Mouse (Mus musculus) lung, embryonic 14.5 days (tissue): ENCODE results near the gene 1810037I17Rik. TPM values are rescaled to one million over a fixed set of nuclear protein-coding genes. Genes with fewer than 3 reads are reported as not detected.

Experiments used
- ATAC-seq: fragments of 200-750 bp; cut with Nextera tagmentation; 2 replicates; pipeline ENCODE4 v1.8.0; 2017; ENCODE audit warnings: mild to moderate bottlenecking, moderate TSS enrichment, moderate library complexity; ENCODE audit not compliant: insufficient read depth
- DNase-seq: peaks from one replicate; pipeline ENCODE4 v3.0.0-alpha.2; 2015
- H3K27ac ChIP-seq: fragments of 300-500 bp; sonication (generic); 2 replicates; pipeline ENCODE4 v1.5.1; 2014; ENCODE audit warnings: low read depth, mild to moderate bottlenecking, moderate library complexity
- H3K27me3 ChIP-seq: fragments of 300-500 bp; sonication (generic); 2 replicates; pipeline ENCODE4 v1.6.1; 2014; ENCODE audit warnings: low read length, control low read depth; ENCODE audit not compliant: insufficient read depth
- H3K36me3 ChIP-seq: fragments of 300-500 bp; sonication (generic); 2 replicates; pipeline ENCODE4 v1.6.1; 2014; ENCODE audit warnings: control low read depth; ENCODE audit not compliant: insufficient read depth
- H3K4me1 ChIP-seq: fragments of 300-500 bp; sonication (generic); 2 replicates; pipeline ENCODE4 v1.6.1; 2014; ENCODE audit warnings: antibody characterized with exemption, control low read depth; ENCODE audit not compliant: insufficient read depth
- H3K4me2 ChIP-seq: fragments of 300-500 bp; sonication (generic); 2 replicates; pipeline ENCODE4 v1.6.1; 2014; ENCODE audit warnings: mild to moderate bottlenecking
- H3K4me3 ChIP-seq: fragments of 300-500 bp; sonication (generic); 2 replicates; pipeline ENCODE4 v1.5.1; 2014; ENCODE audit warnings: low read depth, low read length
- H3K9ac ChIP-seq: fragments of 300-500 bp; sonication (generic); 2 replicates; pipeline ENCODE4 v1.6.1; 2014
- H3K9me3 ChIP-seq: fragments of 300-500 bp; sonication (generic); 2 replicates; pipeline ENCODE4 v1.6.1; 2016; ENCODE audit warnings: low read depth, low read length, control low read depth
- CTCF ChIP-seq: IDR thresholded peaks from 2 replicates; pipeline ENCODE4 v1.5.1; 2016; ENCODE audit warnings: antibody characterized with exemption, low read depth
- WGBS: fragments of 180-500 bp; shearing (Covaris S2); extraction: QIAGEN DNeasy Blood & Tissue Kit; methylation state at CpG from one replicate; pipeline ENCODE4 v1.1.7; 2014; 5-methylcytosine and 5-hydroxymethylcytosine counted together
- polyA plus RNA-seq: library from polyadenylated mRNA; unstranded; fragments of >200 nt; fragmentation: Nextera tagmentation; extraction: Ambion mirVana; gene quantifications from 2 replicates; pipeline ENCODE4 v1.2.1, GENCODE M21; 2014

The 1810037I17Rik gene
- polyA plus RNA-seq, 1 experiment from 2014 or later = 81.0 TPM

GRCm38 (mm10) chr3:122894772-122895171, 29.2 kb upstream of the 1810037I17Rik start, which contains the start of gene Fabp2:
TSS of gene Fabp2 (plus strand) at chr3:122895072.
- no peak within 1 kb of the TSS for H3K4me2 ChIP-seq
- H3K9ac ChIP-seq = no peak within 1 kb of the TSS
- H3K27ac ChIP-seq = no peak within 1 kb of the TSS
- H3K4me1 ChIP-seq = no peaks in the 10 kb centered on the region
- TF ChIP-seq CTCF = no peak
- no peak within 1 kb of the TSS for H3K4me3 ChIP-seq
- ATAC-seq = no peak
- 86% methylated on average over 3 of the region's 3 CpGs for WGBS
- no peaks in the 10 kb centered on the region for H3K36me3 ChIP-seq
- DNase-seq = no peak
- no peaks in the 10 kb centered on the region for H3K9me3 ChIP-seq
- no peaks in the 10 kb centered on the region for H3K27me3 ChIP-seq

- Histone ChIP-seq H3K27me3 (no peaks in the 10 kb centered on the region), H3K4me3 (no peak overlapping the region), H3K4me1 (no peaks in the 10 kb centered on the region), H3K36me3 (no peaks in the 10 kb centered on the region), H3K4me2 (no peak overlapping the region), H3K9me3 (no peaks in the 10 kb centered on the region), H3K27ac (no peak overlapping the region), H3K9ac (no peak overlapping the region)
- WGBS = 57% methylated on average over 11 of the region's 11 CpGs
- ATAC-seq (no peak), DNase-seq (no peak)
- no peak for TF ChIP-seq CTCF
Measured at GRCm38 (mm10) chr3:122895189-122895731, 28.7 kb upstream of the 1810037I17Rik start.

GRCm38 (mm10) chr3:122898254-122898653, 25.7 kb upstream of the 1810037I17Rik start:
- no peak for ATAC-seq
- no peaks in the 10 kb centered on the region for H3K27me3 ChIP-seq
- TF ChIP-seq CTCF = no peak
- no peak for DNase-seq
- no peaks in the 10 kb centered on the region for H3K36me3 ChIP-seq
- no peak overlapping the region for H3K27ac ChIP-seq
- H3K4me2 ChIP-seq = no peak overlapping the region
- H3K9ac ChIP-seq = no peak overlapping the region
- no peaks in the 10 kb centered on the region for H3K4me1 ChIP-seq
- WGBS = 51% methylated on average over 6 of the region's 6 CpGs
- no peak overlapping the region for H3K4me3 ChIP-seq
- H3K9me3 ChIP-seq = no peaks in the 10 kb centered on the region

- peak; percentile 56; the same call in 1 of the 2 replicates for ATAC-seq
- 39% methylated on average over 12 of the region's 12 CpGs for WGBS
- Histone ChIP-seq H3K4me2 (no peak overlapping the region), H3K4me1 (no peaks in the 10 kb centered on the region), H3K36me3 (no peaks in the 10 kb centered on the region), H3K9ac (no peak overlapping the region), H3K4me3 (no peak overlapping the region), H3K27me3 (no peaks in the 10 kb centered on the region), H3K9me3 (no peaks in the 10 kb centered on the region), H3K27ac (no peak overlapping the region)
- peak; percentile 90 for DNase-seq
- peak; percentile 87 for TF ChIP-seq CTCF
Measured at GRCm38 (mm10) chr3:122903746-122904433, 20.1 kb upstream of the 1810037I17Rik start.

GRCm38 (mm10) chr3:122907841-122908240, 16.2 kb upstream of the 1810037I17Rik start:
- DNase-seq = no peak
- no peak for ATAC-seq

GRCm38 (mm10) chr3:122915493-122915892, 8.5 kb upstream of the 1810037I17Rik start:
- Histone ChIP-seq H3K4me3 (no peak overlapping the region), H3K4me2 (no peak overlapping the region), H3K4me1 (no peaks in the 10 kb centered on the region), H3K9ac (no peak overlapping the region), H3K27ac (no peak overlapping the region), H3K9me3 (no peaks in the 10 kb centered on the region), H3K27me3 (no peaks in the 10 kb centered on the region), H3K36me3 (no peaks in the 10 kb centered on the region)
- WGBS = 74% methylated on average over 5 of the region's 5 CpGs
- ATAC-seq = no peak
- TF ChIP-seq CTCF = no peak
- no peak for DNase-seq

More at GRCm38 (mm10) chr3:122907841-122908240, 16.2 kb upstream of the 1810037I17Rik start:
- no peak overlapping the region for H3K27ac ChIP-seq
- no peak overlapping the region for H3K4me2 ChIP-seq
- no peak for TF ChIP-seq CTCF
- WGBS = 85% methylated on average over 2 of the region's 2 CpGs
- H3K9me3 ChIP-seq = no peaks in the 10 kb centered on the region
- no peaks in the 10 kb centered on the region for H3K36me3 ChIP-seq
- no peak overlapping the region for H3K9ac ChIP-seq
- no peaks in the 10 kb centered on the region for H3K4me1 ChIP-seq
- H3K4me3 ChIP-seq = no peak overlapping the region
- no peaks in the 10 kb centered on the region for H3K27me3 ChIP-seq

- Histone ChIP-seq H3K9me3 (no peaks in the 10 kb centered on the region), H3K27me3 (no peaks in the 10 kb centered on the region), H3K4me1 (no peaks in the 10 kb centered on the region), H3K36me3 (no peaks in the 10 kb centered on the region), H3K27ac (no peak overlapping the region), H3K4me3 (no peak overlapping the region), H3K4me2 (no peak overlapping the region), H3K9ac (no peak overlapping the region)
- 77% methylated on average over 6 of the region's 6 CpGs for WGBS
- ATAC-seq (no peak), DNase-seq (no peak)
- no peak for TF ChIP-seq CTCF
Measured at GRCm38 (mm10) chr3:122916191-122916680, 7.8 kb upstream of the 1810037I17Rik start.
